ENCODE assay signal across 17 mouse cellular contexts in genomic region chr13:81294106-81294505, GRCm38 (mm10).
"Had no signal": no experiment of that assay in that cellular context is flagged by ENCODE, and none has a peak within 500 bp of the region (broad histone marks: within the 10 kb centered on the region; RNA-seq: fewer than 3 reads in every experiment).

No protein-coding gene starts in this region.

- H3K27ac ChIP-seq: kidney, embryonic 15.5 days; limb, embryonic 13.5 days; liver, embryonic 15.5 days; macrophage; midbrain, embryonic 13.5 days; neural tube, embryonic 12.5 days; stomach, embryonic 15.5 days had no signal

- H3K4me2 ChIP-seq: kidney, embryonic 15.5 days; limb, embryonic 13.5 days; liver, embryonic 11.5 days; liver, embryonic 15.5 days; midbrain, embryonic 13.5 days; neural tube, embryonic 12.5 days; stomach, embryonic 15.5 days had no signal

- H3K9me3 ChIP-seq: kidney, embryonic 15.5 days; limb, embryonic 13.5 days; liver, embryonic 15.5 days; midbrain, embryonic 13.5 days; neural tube, embryonic 12.5 days; stomach, embryonic 15.5 days had no signal

- H3K36me3 ChIP-seq: kidney, embryonic 15.5 days; limb, embryonic 13.5 days; liver, embryonic 15.5 days; midbrain, embryonic 13.5 days; neural tube, embryonic 12.5 days; stomach, embryonic 15.5 days had no signal

- H3K4me1 ChIP-seq: kidney, embryonic 15.5 days; limb, embryonic 13.5 days; liver, embryonic 15.5 days; megakaryocyte, embryonic 14.5 days; midbrain, embryonic 13.5 days; neural tube, embryonic 12.5 days; stomach, embryonic 15.5 days had no signal

- H3K27me3 ChIP-seq: kidney, embryonic 15.5 days; limb, embryonic 13.5 days; liver, embryonic 15.5 days; megakaryocyte, embryonic 14.5 days; midbrain, embryonic 13.5 days; neural tube, embryonic 12.5 days; stomach, embryonic 15.5 days had no signal

- H3K9ac ChIP-seq: kidney, embryonic 15.5 days; limb, embryonic 13.5 days; liver, embryonic 15.5 days; midbrain, embryonic 13.5 days; neural tube, embryonic 12.5 days; stomach, embryonic 15.5 days had no signal

- ATAC-seq: midbrain, embryonic 13.5 days had no signal

- DNase-seq: kidney, adult 18-20 months; kidney, postnatal 25 days; layer of hippocampus, adult 9-11 months; layer of hippocampus, postnatal 36 days; lung, adult 2 months; lung, postnatal 14 days; thymus, adult 2 months; thymus, postnatal 36 days had no signal

- H3K4me3 ChIP-seq: kidney, embryonic 15.5 days; limb, embryonic 13.5 days; liver, embryonic 15.5 days; megakaryocyte, embryonic 14.5 days; midbrain, embryonic 13.5 days; neural tube, embryonic 12.5 days; stomach, embryonic 15.5 days had no signal
